Mouse (Mus musculus) megakaryocyte, embryonic 14.5 days (primary cell): ENCODE results near the gene Sirt4.

ENCODE experiments used
- FLI1 ChIP-seq: IDR thresholded peaks from 2 replicates; pipeline ENCODE4 v1.6.1; 2012; ENCODE audit warnings: low read length, inconsistent platforms, mixed read lengths
- GATA1 ChIP-seq: IDR thresholded peaks from 3 replicates; pipeline ENCODE4 v1.6.1; 2012; ENCODE audit warnings: mixed read lengths, low read length, inconsistent platforms, borderline replicate concordance

GRCm38 (mm10) chr5:115516908-115517307, 32.4 kb upstream of the Sirt4 start:
- TF ChIP-seq GATA1: no peak
- no peak for TF ChIP-seq FLI1
